Mouse (Mus musculus) heart, postnatal 14 days (tissue): Measurements from ENCODE around the gene Gldn. TPM values are rescaled to one million over a fixed set of nuclear protein-coding genes. Genes with fewer than 3 reads are reported as not detected.

Source experiments
- DNase-seq, 2 experiments: peaks; one replicate each; pipeline ENCODE4 v3.0.0; 2021 to 2022
- intact Hi-C: fragments of 180-260 bp; cut with DNase I; formaldehyde crosslinking; loops from one replicate; pipeline ENCODE4 v1.15.1; 2025
- total RNA-seq, 2 experiments: library from RNA; stranded (reverse); gene quantifications; 2 replicates each; pipeline ENCODE4 v1.2.3; 2021

The Gldn gene
- total RNA-seq, 2 experiments from 2014 or later = 0.07 TPM; not detected in 1

- no peak for DNase-seq
- intact Hi-C loops = no loop called here
These were observed 70.5 kb downstream of the Gldn start for GRCm38 (mm10) chr9:54356756-54357155.

Other genes starting within 250 kb of the Gldn start
- gene Tnfaip8l3, start 218.1 kb upstream of the Gldn start, total RNA-seq = under 1 TPM; 0.24 to 0.74 TPM
- not detected for gene Cyp19a1, start 18.4 kb upstream of the Gldn start, total RNA-seq
- 10 to 100 TPM; 18.3 to 20.2 TPM for gene Dmxl2, start 215.1 kb downstream of the Gldn start, total RNA-seq